Mouse (Mus musculus) cerebellum, adult 2 months (tissue): ENCODE measurements around the gene Ccdc141. TPM values are rescaled to one million over a fixed set of nuclear protein-coding genes. Genes with fewer than 3 reads are reported as not detected.
A peak's percentile ranks its signal among the peaks of the same experiment; 100 is the strongest.

Experiments
- DNase-seq, 2 experiments: peaks; one replicate each; pipeline ENCODE4 v3.0.0; 2021
- H3K27ac ChIP-seq: fragments of 200-500 bp; 2 replicates; pipeline ENCODE4 v1.5.1; 2012; ENCODE audit warnings: low read length, control low read depth, inconsistent platforms; ENCODE audit not compliant: insufficient read depth
- H3K27me3 ChIP-seq: fragments of 200-500 bp; 2 replicates; pipeline ENCODE4 v1.6.1; 2012; ENCODE audit warnings: inconsistent platforms, mild to moderate bottlenecking, low read length, moderate library complexity; ENCODE audit not compliant: control insufficient read depth, insufficient read depth
- H3K4me1 ChIP-seq: fragments of 200-500 bp; 2 replicates; pipeline ENCODE4 v1.6.1; 2011; ENCODE audit warnings: low read length; ENCODE audit not compliant: control insufficient read depth, insufficient read depth
- H3K4me3 ChIP-seq: fragments of 200-500 bp; replicated peaks from 2 replicates; pipeline ENCODE3; 2011; ENCODE audit warnings: mild to moderate bottlenecking, low read depth, low read length, control low read depth; ENCODE audit not compliant: insufficient read depth
- CTCF ChIP-seq: fragments of 200-500 bp; IDR thresholded peaks from 2 replicates; pipeline ENCODE4 v1.5.1; 2011; ENCODE audit warnings: low read depth, mild to moderate bottlenecking, control low read depth, low read length, moderate library complexity, borderline replicate concordance; ENCODE audit not compliant: insufficient read depth
- POLR2A ChIP-seq: fragments of 200-500 bp; IDR thresholded peaks from 2 replicates; pipeline ENCODE4 v1.6.1; 2011; ENCODE audit warnings: low read length, control low read depth, borderline replicate concordance; ENCODE audit not compliant: insufficient read depth
- WGBS: fragments of 180-500 bp; shearing (Covaris S2); methylation state at CpG from one replicate; pipeline ENCODE4 v1.1.7; 2018; 5-methylcytosine and 5-hydroxymethylcytosine counted together
- polyA plus RNA-seq: library from polyadenylated mRNA; depleted of rRNA; stranded (reverse); fragments of >200 nt; gene quantifications from 2 replicates; pipeline ENCODE4 v1.2.3, GENCODE M21; 2012

Gene Ccdc141
- polyA plus RNA-seq, 1 experiment, result 9.7 TPM

DNA sequence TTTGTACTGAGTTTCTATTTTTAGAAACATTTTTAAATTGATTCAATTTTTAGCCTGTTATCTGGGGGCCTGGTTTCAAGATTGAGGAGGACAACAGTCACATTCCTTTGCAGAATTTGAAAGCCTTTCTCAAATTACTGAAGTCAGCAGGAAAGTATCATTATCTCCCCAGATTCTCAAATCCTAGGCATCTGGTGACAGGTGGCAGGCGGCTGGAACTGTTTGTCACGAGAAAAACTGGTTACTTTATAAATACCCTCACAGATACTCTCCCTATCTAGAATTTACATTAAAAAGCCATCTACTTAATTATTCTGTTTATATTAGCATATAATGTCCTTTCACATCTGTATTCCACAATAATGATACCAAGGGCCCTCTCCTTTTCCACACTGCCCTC, 56.1 kb downstream of the Ccdc141 start:
- WGBS, result 89% methylated on average over 2 of the region's 2 CpGs
- H3K4me1 ChIP-seq, result no peaks in the 10 kb centered on the region
- no peak overlapping the region for H3K27ac ChIP-seq
- no peak overlapping the region for H3K4me3 ChIP-seq
- DNase-seq, result no peak
- TF ChIP-seq CTCF (no peak), POLR2A (no peak)
- no peaks in the 10 kb centered on the region for H3K27me3 ChIP-seq

DNA sequence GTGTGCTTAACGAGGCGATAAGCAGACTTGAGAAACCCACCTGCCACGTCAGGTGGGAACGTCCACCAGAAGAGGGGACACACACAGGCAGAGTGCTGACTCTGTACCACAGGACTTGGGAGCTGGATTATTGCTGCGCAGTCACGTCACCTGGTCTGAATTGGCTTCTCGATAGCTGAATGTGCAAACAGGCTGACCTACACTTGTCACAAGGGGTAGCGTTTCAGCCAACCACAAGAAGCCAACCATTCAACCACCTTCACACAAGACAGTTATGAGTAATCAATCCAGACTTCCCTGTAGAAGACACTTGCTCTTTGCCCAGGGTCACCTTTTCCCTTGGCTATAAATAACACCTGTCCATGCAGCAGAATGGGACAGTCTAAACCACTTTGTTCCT, 56.6 kb downstream of the Ccdc141 start:
- no peak for TF ChIP-seq CTCF
- no peak for TF ChIP-seq POLR2A
- Histone ChIP-seq H3K4me1 (peaks cover 3% of the 10 kb centered on the region; the same call in 1 of the 2 replicates), H3K27ac (no peak overlapping the region), H3K4me3 (no peak overlapping the region), H3K27me3 (no peaks in the 10 kb centered on the region)
- 86% methylated on average over 8 of the region's 8 CpGs for WGBS
- no peak for DNase-seq

DNA sequence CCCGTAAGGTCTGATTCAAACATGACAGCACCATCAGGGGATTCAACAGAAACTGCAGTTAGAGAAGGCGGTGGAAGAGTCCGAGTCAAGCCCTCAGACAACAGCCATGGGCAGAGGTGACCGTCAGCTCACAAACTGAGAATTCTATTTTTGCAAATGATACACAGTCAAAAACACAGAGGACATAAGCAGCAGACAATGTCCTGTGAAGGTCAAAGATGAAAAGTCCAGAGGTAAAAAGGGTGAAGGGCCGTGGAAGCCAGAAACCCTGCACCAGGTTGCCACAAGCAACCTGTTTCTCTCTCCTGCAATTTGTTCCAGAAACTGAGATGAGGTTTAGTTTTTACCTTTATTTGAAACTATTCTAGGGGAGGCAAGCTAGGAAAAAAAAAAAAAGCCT, 57.4 kb downstream of the Ccdc141 start:
- Histone ChIP-seq H3K4me3 (no peak overlapping the region), H3K27me3 (no peaks in the 10 kb centered on the region), H3K4me1 (peaks cover 3% of the 10 kb centered on the region; the same call in 1 of the 2 replicates), H3K27ac (no peak overlapping the region)
- DNase-seq, result no peak
- TF ChIP-seq POLR2A, result no peak
- no peak for TF ChIP-seq CTCF
- WGBS, result 95% methylated on average over 5 of the region's 5 CpGs

DNA sequence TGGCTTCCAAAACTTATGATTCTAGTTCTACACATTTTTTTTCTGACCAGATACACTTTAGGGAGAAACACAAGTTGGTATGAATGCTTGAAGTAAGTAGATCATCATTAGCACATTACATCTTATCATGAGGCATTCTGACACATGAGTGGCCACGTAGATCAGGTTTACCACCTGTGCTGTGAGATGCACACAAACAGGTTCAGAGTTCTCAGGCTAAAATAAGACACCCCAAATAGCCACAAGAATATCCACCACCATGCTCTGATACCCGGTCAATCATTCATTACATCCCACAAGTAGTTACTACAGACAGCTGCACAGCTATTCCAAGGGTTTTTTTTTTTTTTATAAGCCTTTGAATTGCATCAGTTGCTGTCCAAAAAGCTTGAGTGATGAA, 59.3 kb downstream of the Ccdc141 start:
- Histone ChIP-seq H3K27me3 (no peaks in the 10 kb centered on the region), H3K27ac (no peak overlapping the region), H3K4me3 (no peak overlapping the region), H3K4me1 (peaks cover 3% of the 10 kb centered on the region; the same call in 1 of the 2 replicates)
- no peak for DNase-seq
- no peak for TF ChIP-seq POLR2A
- no peak for TF ChIP-seq CTCF
- WGBS, result 94% methylated on average over 2 of the region's 2 CpGs

DNA sequence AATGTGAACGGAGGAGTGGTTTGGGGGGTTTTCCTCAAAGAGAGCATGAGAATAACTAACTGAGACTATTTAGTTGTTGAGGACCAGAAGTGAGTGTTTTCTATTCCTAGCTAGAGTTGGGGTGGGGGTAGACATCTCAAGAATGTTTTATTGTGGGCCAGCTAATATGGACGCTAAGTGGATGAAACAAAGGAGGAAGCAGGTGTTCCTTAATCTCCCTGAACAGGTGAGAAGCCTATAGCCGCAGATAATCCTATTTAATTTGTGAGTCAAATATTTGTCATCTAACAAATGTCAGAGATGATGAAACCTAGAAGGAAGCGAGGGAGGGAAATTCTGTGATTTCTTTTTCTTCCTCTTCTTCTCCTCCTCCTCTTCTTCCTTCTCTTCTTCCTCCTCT, 60.1 kb downstream of the Ccdc141 start:
- TF ChIP-seq CTCF, result no peak
- no peak for TF ChIP-seq POLR2A
- DNase-seq, result no peak
- no peaks in the 10 kb centered on the region for H3K27me3 ChIP-seq
- H3K27ac ChIP-seq, result no peak overlapping the region
- peaks cover 3% of the 10 kb centered on the region; the same call in 1 of the 2 replicates for H3K4me1 ChIP-seq
- no peak overlapping the region for H3K4me3 ChIP-seq
- WGBS, result 80% methylated on average over 4 of the region's 4 CpGs

DNA sequence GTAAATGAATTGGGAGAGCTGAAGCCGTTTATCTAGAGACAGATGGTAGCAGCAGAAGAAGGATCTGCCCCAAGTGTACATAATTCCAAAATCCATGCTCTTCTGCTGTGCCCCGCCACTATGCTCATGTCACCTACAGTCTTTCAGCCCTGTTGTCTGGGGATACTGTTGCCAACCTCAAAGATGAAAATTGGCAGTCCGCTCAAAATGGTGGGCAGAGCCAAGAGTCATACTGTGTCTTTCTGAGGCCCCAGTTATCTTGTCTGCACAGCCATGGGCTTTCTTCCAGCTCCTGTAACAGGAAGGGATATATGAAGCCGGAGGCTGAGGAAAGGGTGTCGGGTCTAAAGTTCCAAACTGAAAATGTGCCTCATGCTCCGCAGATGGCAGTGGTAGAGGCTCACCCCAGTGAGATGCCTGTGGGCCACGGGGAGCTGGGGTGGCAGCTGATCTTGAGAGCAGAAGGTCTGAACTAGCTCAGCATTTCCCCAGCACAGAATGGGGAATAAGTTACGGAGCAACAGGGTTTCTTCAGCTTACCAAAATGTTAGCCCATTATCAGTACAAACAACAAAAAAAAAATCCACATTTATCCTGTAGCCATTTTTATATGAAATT, 60.8 kb downstream of the Ccdc141 start:
- H3K4me3 ChIP-seq, result peak overlapping the region; percentile 42
- peaks cover 3% of the 10 kb centered on the region; the same call in 1 of the 2 replicates for H3K4me1 ChIP-seq
- peak; percentile 84 to 95 for DNase-seq
- H3K27me3 ChIP-seq, result no peaks in the 10 kb centered on the region
- H3K27ac ChIP-seq, result 0 out of 2 replicates have a peak overlapping the region, but pooled peaks have one; percentile 17
- TF ChIP-seq CTCF, result no peak
- TF ChIP-seq POLR2A, result no peak
- 12% methylated on average over 8 of the region's 8 CpGs for WGBS

DNA sequence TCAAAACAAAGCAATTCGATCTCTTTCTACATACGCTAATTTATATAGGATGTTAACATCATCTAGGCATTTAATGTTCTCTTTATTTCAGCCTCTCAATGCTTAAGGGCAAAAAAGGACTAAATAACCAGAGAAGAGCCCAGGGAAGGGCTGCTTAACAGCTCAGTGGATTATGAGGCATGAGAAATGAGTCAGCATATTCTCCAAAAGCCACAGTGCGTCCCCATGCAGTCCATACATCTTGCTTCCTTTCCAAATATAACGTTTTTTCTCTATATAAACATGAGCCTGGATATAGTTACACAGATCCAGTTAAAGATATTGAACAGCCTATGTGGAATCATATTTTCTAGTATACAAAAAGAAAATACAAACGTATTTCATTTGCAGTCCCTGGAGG, 61.9 kb downstream of the Ccdc141 start:
- Histone ChIP-seq H3K27ac (no peak overlapping the region), H3K27me3 (no peaks in the 10 kb centered on the region), H3K4me1 (peaks cover 3% of the 10 kb centered on the region; the same call in 1 of the 2 replicates), H3K4me3 (no peak overlapping the region)
- no peak for DNase-seq
- TF ChIP-seq CTCF (no peak), POLR2A (no peak)
- WGBS, result 87% methylated on average over 5 of the region's 5 CpGs

DNA sequence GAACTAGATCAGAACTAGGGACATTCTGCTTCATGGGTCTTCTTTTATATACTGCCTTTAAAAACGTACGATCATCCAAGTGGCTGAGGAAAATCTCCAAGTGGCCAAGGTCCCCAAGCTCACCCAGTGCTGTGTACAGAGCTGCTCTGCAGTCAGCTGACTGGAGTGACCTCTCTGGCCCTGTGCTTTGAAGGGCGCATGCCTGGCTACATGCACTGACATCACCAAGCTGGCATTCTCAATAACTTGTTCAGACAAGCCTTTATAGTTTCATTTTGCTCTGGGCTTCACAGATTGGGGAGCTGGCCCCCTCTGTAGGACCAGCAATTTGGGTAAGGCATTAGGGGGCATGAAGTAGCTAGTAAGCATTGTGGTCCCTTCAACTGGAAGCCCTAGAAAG, 64.3 kb downstream of the Ccdc141 start:
- no peak overlapping the region for H3K4me3 ChIP-seq
- H3K27ac ChIP-seq, result no peak overlapping the region
- H3K27me3 ChIP-seq, result no peaks in the 10 kb centered on the region
- TF ChIP-seq CTCF, result no peak
- TF ChIP-seq POLR2A, result no peak
- H3K4me1 ChIP-seq, result peaks cover 3% of the 10 kb centered on the region; the same call in 1 of the 2 replicates
- WGBS, result 92% methylated on average over 3 of the region's 3 CpGs
- DNase-seq, result no peak
